Mouse (Mus musculus) midbrain, embryonic 14.5 days (tissue): ENCODE measurements around the gene Hbb-bs. TPM values are rescaled to one million over a fixed set of nuclear protein-coding genes. Genes with fewer than 3 reads are reported as not detected.
"Not testable (repeated sequence)": the region's sequence is repeated elsewhere in the genome, so short reads cannot be mapped to it uniquely, and the experiment has no call there.

Experiments used
- ATAC-seq: fragments of 200-750 bp; cut with Nextera tagmentation; 2 replicates; pipeline ENCODE4 v1.8.0; 2017; ENCODE audit warnings: moderate number of reproducible peaks, moderate library complexity; ENCODE audit not compliant: low FRiP score, low TSS enrichment
- DNase-seq: peaks from one replicate; pipeline ENCODE4 v3.0.0-alpha.2; 2015
- H3K27ac ChIP-seq: fragments of 300-500 bp; sonication (generic); replicated peaks from 2 replicates; pipeline ENCODE4 v1.5.1; 2014; ENCODE audit warnings: mild to moderate bottlenecking, low read depth, low read length, moderate library complexity
- H3K27me3 ChIP-seq: fragments of 300-500 bp; sonication (generic); 2 replicates; pipeline ENCODE4 v1.6.1; 2014; ENCODE audit warnings: low read length, control low read depth, mixed read lengths; ENCODE audit not compliant: control insufficient read depth, insufficient read depth
- H3K36me3 ChIP-seq: fragments of 300-500 bp; sonication (generic); 2 replicates; pipeline ENCODE4 v1.6.1; 2014; ENCODE audit warnings: low read length, control low read depth; ENCODE audit not compliant: control insufficient read depth, insufficient read depth
- H3K4me1 ChIP-seq: fragments of 300-500 bp; sonication (generic); 2 replicates; pipeline ENCODE4 v1.6.1; 2014; ENCODE audit warnings: mild to moderate bottlenecking, antibody characterized with exemption, low read length, control low read depth; ENCODE audit not compliant: control insufficient read depth, insufficient read depth
- H3K4me2 ChIP-seq: fragments of 300-500 bp; sonication (generic); 2 replicates; pipeline ENCODE4 v1.6.1; 2014; ENCODE audit warnings: mild to moderate bottlenecking, low read length, moderate library complexity
- H3K4me3 ChIP-seq: fragments of 300-500 bp; sonication (generic); replicated peaks from 2 replicates; pipeline ENCODE4 v1.5.1; 2014; ENCODE audit warnings: low read depth, low read length
- H3K9ac ChIP-seq: fragments of 300-500 bp; sonication (generic); replicated peaks from 2 replicates; pipeline ENCODE4 v1.6.1; 2014; ENCODE audit warnings: mild to moderate bottlenecking, low read length, moderate library complexity
- H3K9me3 ChIP-seq: fragments of 300-500 bp; sonication (generic); 2 replicates; pipeline ENCODE4 v1.6.1; 2016; ENCODE audit warnings: low read length, control low read depth, mixed read lengths; ENCODE audit not compliant: control insufficient read depth
- WGBS: fragments of 180-500 bp; shearing (Covaris S2); extraction: QIAGEN DNeasy Blood & Tissue Kit; methylation state at CpG from one replicate; pipeline ENCODE4 v1.1.7; 2014; 5-methylcytosine and 5-hydroxymethylcytosine counted together
- polyA plus RNA-seq: library from polyadenylated mRNA; unstranded; fragments of >200 nt; fragmentation: Nextera tagmentation; extraction: Ambion mirVana; gene quantifications from 2 replicates; pipeline ENCODE4 v1.2.1, GENCODE M21; 2014

The Hbb-bs gene
- polyA plus RNA-seq, 1 experiment from 2014 or later = 3,364 TPM

- H3K36me3 ChIP-seq = no peaks in the 10 kb centered on the region
- H3K27ac ChIP-seq = no peak overlapping the region
- no peak overlapping the region for H3K4me2 ChIP-seq
- no peaks in the 10 kb centered on the region for H3K27me3 ChIP-seq
- no peaks in the 10 kb centered on the region for H3K4me1 ChIP-seq
- H3K9ac ChIP-seq = no peak overlapping the region
- 73% methylated on average over 5 of the region's 5 CpGs for WGBS
- H3K9me3 ChIP-seq = no peaks in the 10 kb centered on the region
- H3K4me3 ChIP-seq = no peak overlapping the region
- ATAC-seq = no peak
- no peak for DNase-seq
Measured at GRCm38 (mm10) chr7:103808971-103809800, 18.7 kb downstream of the Hbb-bs start.

GRCm38 (mm10) chr7:103808120-103808519, 19.8 kb downstream of the Hbb-bs start:
- H3K4me3 ChIP-seq, H3K9ac ChIP-seq, H3K4me2 ChIP-seq, DNase-seq, H3K9me3 ChIP-seq, H3K27ac ChIP-seq, H3K4me1 ChIP-seq, H3K36me3 ChIP-seq, H3K27me3 ChIP-seq, ATAC-seq: not testable (repeated sequence)
- 79% methylated on average over 2 of the region's 2 CpGs for WGBS

- no peak overlapping the region for H3K4me2 ChIP-seq
- no peak overlapping the region for H3K27ac ChIP-seq
- no peaks in the 10 kb centered on the region for H3K9me3 ChIP-seq
- H3K4me1 ChIP-seq = no peaks in the 10 kb centered on the region
- 64% methylated on average over 1 of the region's 1 CpGs for WGBS
- ATAC-seq (no peak), DNase-seq (peak; percentile 74)
- H3K36me3 ChIP-seq = no peaks in the 10 kb centered on the region
- H3K9ac ChIP-seq = no peak overlapping the region
- H3K4me3 ChIP-seq = no peak overlapping the region
- H3K27me3 ChIP-seq = no peaks in the 10 kb centered on the region
Measured at GRCm38 (mm10) chr7:103806856-103807255, 21.0 kb downstream of the Hbb-bs start.

DNA sequence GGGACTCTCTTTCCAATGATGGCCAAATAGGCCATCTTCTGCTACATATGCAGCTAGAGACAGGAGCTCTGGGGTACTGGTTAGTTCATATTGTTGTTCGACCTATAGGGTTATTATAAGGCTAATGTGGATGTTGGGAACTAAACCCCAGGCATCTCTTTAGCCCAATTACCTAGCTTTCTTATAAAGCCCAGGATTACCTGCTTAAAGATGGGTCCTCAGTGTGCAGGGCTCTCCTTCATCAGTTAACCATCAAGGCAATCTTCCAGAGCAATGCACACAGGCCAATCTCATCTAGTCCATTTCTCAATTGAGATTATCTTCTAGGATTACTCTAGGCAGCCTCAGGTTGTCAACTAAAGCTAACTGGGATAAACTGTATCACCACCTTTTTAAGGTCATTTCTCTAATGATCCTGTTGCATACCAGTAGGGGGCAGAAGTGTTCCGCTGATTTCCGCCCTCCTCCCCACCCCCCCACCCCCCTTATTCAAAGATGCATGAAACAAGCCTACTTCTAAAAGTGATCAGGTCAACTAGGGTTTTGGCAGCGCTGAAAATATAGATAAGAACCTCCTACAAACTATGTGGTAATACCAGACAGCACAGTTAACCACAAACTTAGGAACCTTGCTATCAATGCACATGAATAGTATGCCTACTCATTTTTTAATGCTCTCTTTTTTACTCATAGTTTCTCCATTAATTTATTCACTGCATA, 35.1 kb downstream of the Hbb-bs start:
- Histone ChIP-seq H3K4me1 (no peaks in the 10 kb centered on the region), H3K27ac (no peak overlapping the region), H3K36me3 (no peaks in the 10 kb centered on the region), H3K4me2 (no peak overlapping the region), H3K4me3 (no peak overlapping the region), H3K9ac (no peak overlapping the region), H3K9me3 (no peaks in the 10 kb centered on the region), H3K27me3 (no peaks in the 10 kb centered on the region)
- no peak for DNase-seq
- no peak for ATAC-seq
- 29% methylated on average over 4 of the region's 4 CpGs for WGBS

DNA sequence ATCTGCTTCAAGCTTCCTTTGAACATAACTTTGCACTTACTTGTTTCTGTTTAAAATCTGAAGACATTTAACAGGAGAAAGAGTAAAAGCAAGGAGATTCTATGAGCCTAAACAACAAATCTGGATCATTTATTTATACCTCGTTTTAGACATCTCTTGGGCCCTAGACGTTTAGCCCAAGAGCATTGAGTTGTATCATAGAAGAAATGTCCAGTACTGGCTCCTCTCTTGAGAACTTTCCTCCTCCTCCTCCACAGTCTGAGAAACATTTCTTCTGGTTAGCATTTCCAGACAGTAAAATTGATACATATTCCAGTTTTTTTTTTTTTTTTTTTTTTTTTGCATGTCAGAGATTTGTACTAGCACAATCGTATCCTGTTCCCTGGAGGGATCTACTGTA, 36.2 kb downstream of the Hbb-bs start, which contains the start of gene Olfr67:
Gene Olfr67, minus strand, starts transcription at position 101 of the 400 bp plus-strand sequence.
- Histone ChIP-seq H3K27ac (no peak within 1 kb of the TSS), H3K36me3 (no peaks in the 10 kb centered on the region), H3K9me3 (no peaks in the 10 kb centered on the region), H3K9ac (no peak within 1 kb of the TSS), H3K4me3 (no peak within 1 kb of the TSS), H3K4me2 (no peak within 1 kb of the TSS), H3K4me1 (no peaks in the 10 kb centered on the region), H3K27me3 (no peaks in the 10 kb centered on the region)
- DNase-seq (no peak), ATAC-seq (no peak)
- WGBS = 86% methylated on average over 3 of the region's 3 CpGs

GRCm38 (mm10) chr7:103779598-103779997, 48.3 kb downstream of the Hbb-bs start, which contains the start of gene Olfr68:
TSS of gene Olfr68 (minus strand) at chr7:103779698.
- 83% methylated on average over 3 of the region's 3 CpGs for WGBS

GRCm38 (mm10) chr7:103777652-103778051, 50.2 kb downstream of the Hbb-bs start:
- H3K9me3 ChIP-seq, H3K4me1 ChIP-seq, H3K27ac ChIP-seq, H3K4me3 ChIP-seq, H3K9ac ChIP-seq, DNase-seq, H3K36me3 ChIP-seq, H3K4me2 ChIP-seq, H3K27me3 ChIP-seq, ATAC-seq: not testable (repeated sequence)
- WGBS = 84% methylated on average over 4 of the region's 4 CpGs

More at GRCm38 (mm10) chr7:103779598-103779997, 48.3 kb downstream of the Hbb-bs start, which contains the start of gene Olfr68:
- H3K4me3 ChIP-seq = no peak within 1 kb of the TSS
- H3K27me3 ChIP-seq = no peaks in the 10 kb centered on the region
- no peak within 1 kb of the TSS for H3K4me2 ChIP-seq
- no peaks in the 10 kb centered on the region for H3K9me3 ChIP-seq
- H3K27ac ChIP-seq = no peak within 1 kb of the TSS
- no peak for ATAC-seq
- H3K4me1 ChIP-seq = no peaks in the 10 kb centered on the region
- no peaks in the 10 kb centered on the region for H3K36me3 ChIP-seq
- DNase-seq = no peak
- H3K9ac ChIP-seq = no peak within 1 kb of the TSS
